13 mouse cellular contexts compared by ENCODE assay signal in the genomic region with DNA sequence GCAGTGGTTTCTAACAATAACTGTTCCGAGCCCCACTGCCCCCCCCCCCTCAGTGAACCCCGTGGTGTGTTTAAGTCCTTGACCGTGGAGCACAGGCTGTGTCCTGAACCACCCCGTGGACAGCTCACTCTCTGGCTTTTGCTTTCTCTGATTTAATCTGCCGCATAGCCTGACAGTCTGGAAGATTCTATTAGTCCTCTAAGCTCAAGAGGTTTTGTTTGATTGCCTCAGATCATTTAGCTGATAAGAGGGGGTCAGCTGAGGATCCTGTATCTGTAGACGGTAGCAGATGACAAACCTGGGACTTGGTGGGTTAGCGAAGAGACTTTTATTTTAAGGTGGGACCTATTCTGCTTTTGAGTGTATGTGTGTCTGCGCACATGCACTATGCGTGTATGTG. TPM values are rescaled to one million over a fixed set of nuclear protein-coding genes. Genes with fewer than 3 reads are reported as not detected.
DNase-seq lines count a peak whose midpoint lies in the region; ATAC-seq and TF ChIP-seq lines count a peak whose summit lies in the region.
"Had no signal": no experiment of that assay in that cellular context is flagged by ENCODE, and none has a peak within 500 bp of the region (broad histone marks: within the 10 kb centered on the region; RNA-seq: fewer than 3 reads in every experiment).

No protein-coding gene starts in this region.

- no peak overlapping the region for H3K4me3 ChIP-seq in kidney, embryonic 16.5 days (ENCODE audit: low read length)
- no peak overlapping the region for H3K4me3 ChIP-seq in kidney, adult 2 months (ENCODE audit: insufficient read depth, low read depth, low read length)
- H3K4me3 ChIP-seq in thymus, adult 2 months (ENCODE audit: control insufficient read depth, insufficient read depth, low read length) = no peak overlapping the region
- H3K4me3 ChIP-seq in myocyte = no peak overlapping the region
- H3K4me3 ChIP-seq: liver, embryonic 12.5 days; midbrain, embryonic 15.5 days had no signal

- no peak overlapping the region for H3ac ChIP-seq in myocyte (ENCODE audit: control insufficient read depth, insufficient read length)

- H3K4me1 ChIP-seq in kidney, embryonic 16.5 days (ENCODE audit: insufficient read depth, low read length) = peaks cover 41% of the 10 kb centered on the region
- 0 out of 2 replicates have a peak, but pooled peaks cover 6% of the 10 kb centered on the region for H3K4me1 ChIP-seq in kidney, adult 2 months (ENCODE audit: control insufficient read depth, insufficient read depth, low read length)
- peaks cover 47% of the 10 kb centered on the region for H3K4me1 ChIP-seq in thymus, adult 2 months (replicated peaks; ENCODE audit: control insufficient read depth, insufficient read depth, low read length)

- WGBS in kidney, embryonic 16.5 days = 46% methylated on average over 9 of the region's 9 CpGs
- WGBS in kidney, adult 2 months = 46% methylated on average over 9 of the region's 9 CpGs
- WGBS in thymus, adult 2 months = 23% methylated on average over 9 of the region's 9 CpGs

- H3K79me2 ChIP-seq in myocyte (ENCODE audit: control insufficient read depth, insufficient read depth) = no peaks in the 10 kb centered on the region

- no peak for TF ChIP-seq CTCF in kidney, adult 2 months (conservative IDR thresholded peaks at IDR 0.05; ENCODE audit: insufficient read depth, insufficient read length, low read depth, low read length)
- TF ChIP-seq CTCF in thymus, adult 2 months (IDR thresholded peaks at IDR 0.05; ENCODE audit: borderline replicate concordance, control insufficient read depth, extremely low read depth, insufficient read depth, low read length, poor library complexity) = no peak

- ATAC-seq in kidney, embryonic 16.5 days (ENCODE audit: low FRiP score, low TSS enrichment) = no peak

- H3K36me3 ChIP-seq in kidney, embryonic 16.5 days (ENCODE audit: insufficient read depth, low read length) = no peaks in the 10 kb centered on the region
- no peaks in the 10 kb centered on the region for H3K36me3 ChIP-seq in kidney, adult 2 months (ENCODE audit: control insufficient read depth, insufficient read depth, low read length)
- no peaks in the 10 kb centered on the region for H3K36me3 ChIP-seq in thymus, adult 2 months (ENCODE audit: control insufficient read depth, insufficient read depth, low read length)
- no peaks in the 10 kb centered on the region for H3K36me3 ChIP-seq in myocyte (ENCODE audit: control insufficient read depth, insufficient read depth)
- H3K36me3 ChIP-seq: liver, embryonic 12.5 days; midbrain, embryonic 15.5 days had no signal

- no peaks in the 10 kb centered on the region for H3K9me3 ChIP-seq in kidney, embryonic 16.5 days (ENCODE audit: low read length)
- H3K9me3 ChIP-seq: liver, embryonic 12.5 days; midbrain, embryonic 15.5 days had no signal

- TF ChIP-seq POLR2A in kidney, adult 2 months (IDR thresholded peaks at IDR 0.05; ENCODE audit: low read depth, low read length) = no peak
- TF ChIP-seq POLR2A in thymus, adult 2 months (IDR thresholded peaks at IDR 0.05; ENCODE audit: control insufficient read depth, extremely low read depth, insufficient read depth, low read length, poor library complexity) = no peak
- TF ChIP-seq POLR2A in myocyte (IDR thresholded peaks at IDR 0.05; ENCODE audit: insufficient read length, low read depth) = no peak

- H3K27ac ChIP-seq in kidney, embryonic 16.5 days (ENCODE audit: low read length) = 0 out of 2 replicates have a peak overlapping the region, but pooled peaks have one; percentile 13
- no peak overlapping the region for H3K27ac ChIP-seq in kidney, adult 2 months (ENCODE audit: insufficient read depth, low read depth, low read length)
- H3K27ac ChIP-seq in thymus, adult 2 months (ENCODE audit: control insufficient read depth, insufficient read depth, low read length) = peak overlapping the region; percentile 63
- H3K27ac ChIP-seq: kidney, postnatal 0 days; liver, embryonic 12.5 days; midbrain, embryonic 15.5 days had no signal

- no peaks in the 10 kb centered on the region for H3K27me3 ChIP-seq in kidney, embryonic 16.5 days (ENCODE audit: insufficient read depth, low read length)
- H3K27me3 ChIP-seq in kidney, adult 2 months (replicated peaks; ENCODE audit: control insufficient read depth, insufficient read depth, low read length) = no peaks in the 10 kb centered on the region
- H3K27me3 ChIP-seq in thymus, adult 2 months (ENCODE audit: control insufficient read depth, insufficient read depth, low read length) = no peaks in the 10 kb centered on the region
- peaks cover 13% of the 10 kb centered on the region for H3K27me3 ChIP-seq in myocyte (ENCODE audit: control insufficient read depth, insufficient read depth, insufficient read length)
- H3K27me3 ChIP-seq: liver, embryonic 12.5 days; midbrain, embryonic 15.5 days had no signal

- DNase-seq in heart, adult 11 months = peak; percentile 83
- no peak for DNase-seq in heart, adult 9 months (ENCODE audit: low spot score in 2 of 2)
- DNase-seq in kidney, adult 2 months = no peak
- no peak for DNase-seq in thymus, adult 2 months
- DNase-seq in thymus, postnatal 4 days = no peak
- no peak for DNase-seq in spleen, postnatal 14 days (ENCODE audit: low spot score in 2 of 2)
- DNase-seq: cerebellum, adult 8-10 months; right cerebral cortex, postnatal 14 days had no signal

- H3K9ac ChIP-seq in kidney, embryonic 16.5 days (replicated peaks; ENCODE audit: low read length) = 0 out of 2 replicates have a peak overlapping the region, but pooled peaks have one; percentile 3
- H3K9ac ChIP-seq: liver, embryonic 12.5 days; midbrain, embryonic 15.5 days had no signal

- H3K4me2 ChIP-seq in kidney, embryonic 16.5 days (replicated peaks; ENCODE audit: low read depth, low read length) = no peak overlapping the region
- peak overlapping the region; percentile 32 for H3K4me2 ChIP-seq in myocyte (ENCODE audit: low read depth)
- H3K4me2 ChIP-seq: liver, embryonic 12.5 days; midbrain, embryonic 15.5 days had no signal

TF ChIP-seq in myocyte, 11 proteins besides CTCF, POLR2A, EP300 and RAD21:
- TF ChIP-seq MYOG (IDR thresholded peaks at IDR 0.05; ENCODE audit: control insufficient read depth in 1 of 3, insufficient read depth in 1 of 3, insufficient read length in 2 of 3, low read depth in 2 of 3) (no peak), SRF (IDR thresholded peaks at IDR 0.05; ENCODE audit: control insufficient read depth, insufficient read length, low read depth) (no peak), CEBPB (IDR thresholded peaks at IDR 0.05; ENCODE audit: insufficient read depth, poor library complexity, severe bottlenecking) (no peak), TCF3 (IDR thresholded peaks at IDR 0.05; ENCODE audit: insufficient read length, low read depth) (no peak), MYOD1 (IDR thresholded peaks at IDR 0.05; ENCODE audit: control insufficient read depth in 1 of 3, insufficient read length in 2 of 3, low read depth in 2 of 3) (no peak), TCF12 (IDR thresholded peaks at IDR 0.05; ENCODE audit: insufficient read depth, poor library complexity, severe bottlenecking) (no peak), POLR2AphosphoS2 (IDR thresholded peaks at IDR 0.05; ENCODE audit: insufficient read length, low read depth) (no peak), REST (IDR thresholded peaks at IDR 0.05; ENCODE audit: insufficient read depth, insufficient read length) (no peak), E2F4 (IDR thresholded peaks at IDR 0.05; ENCODE audit: insufficient read depth) (no peak), USF1 (IDR thresholded peaks at IDR 0.05; ENCODE audit: low read depth) (no peak), MAX (IDR thresholded peaks at IDR 0.05; ENCODE audit: low read depth) (no peak)

RNA-seq across cellular contexts. Expression of gene Eya2, which starts 59.3 kb away (rescaled TPM):
- 6.8 and 7.5 TPM in 2 replicates for polyA plus RNA-seq in kidney, embryonic 16.5 days (2015; fragmentation: Nextera tagmentation; extraction: Ambion mirVana)
- 7.7 and 8.2 TPM in 2 replicates for polyA plus RNA-seq in kidney, adult 2 months (2012; rRNA removed)
- 66.6 and 85.9 TPM in 2 replicates for polyA plus RNA-seq in thymus, adult 2 months (2012; rRNA removed)
- polyA plus RNA-seq in myocyte (2012; fragmentation: generic; extraction: Trizol) = 0.12 TPM
